Mouse (Mus musculus): Measurements from ENCODE around the gene Syn3. TPM values are rescaled to one million over a fixed set of nuclear protein-coding genes. Genes with fewer than 3 reads are reported as not detected.
A peak's percentile ranks its signal among the peaks of the same experiment; 100 is the strongest.

The Syn3 gene
- polyA plus RNA-seq, 1 experiment: 0.75 TPM

DNA sequence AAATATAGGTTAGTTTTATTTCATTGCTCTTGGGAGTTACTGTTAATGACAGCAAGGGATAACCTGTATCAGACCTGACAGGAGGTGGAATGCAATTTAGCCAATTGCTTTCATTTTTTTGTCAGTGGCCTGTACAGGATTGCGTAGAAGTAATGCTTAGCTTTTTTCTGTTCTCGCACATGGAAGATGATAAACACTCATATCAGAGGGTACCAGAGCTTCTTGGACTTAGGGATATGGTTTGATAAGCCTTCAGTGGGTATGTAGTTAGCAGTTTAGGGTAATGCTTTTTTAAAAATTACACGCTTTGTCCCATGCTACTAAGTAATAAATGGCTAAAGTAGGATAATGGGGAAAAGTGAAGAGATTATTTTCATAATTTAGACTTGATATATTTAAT lies 472.3 kb downstream of the Syn3 start:
- peaks cover 27% of the 10 kb centered on the region for H3K36me3 ChIP-seq (ENCODE audit: control insufficient read depth, insufficient read depth, low read length)
- no peak overlapping the region for H3K4me3 ChIP-seq (ENCODE audit: low read depth, low read length)
- 97% methylated on average over 3 of the region's 3 CpGs for whole genome bisulfite sequencing
- no peaks in the 10 kb centered on the region for H3K4me1 ChIP-seq (ENCODE audit: control insufficient read depth, insufficient read depth, insufficient read length, low read length)
- no peaks in the 10 kb centered on the region for H3K27me3 ChIP-seq (ENCODE audit: control insufficient read depth, insufficient read depth, low read length)
- no peak overlapping the region for H3K27ac ChIP-seq (ENCODE audit: insufficient read depth, low read depth, low read length)
- no peak for TF ChIP-seq POLR2A (IDR thresholded peaks at IDR 0.05; ENCODE audit: low read depth, low read length)
- no peak for TF ChIP-seq CTCF (IDR thresholded peaks at IDR 0.05; ENCODE audit: extremely low read depth, insufficient read length, insufficient replicate concordance, low read depth, low read length)

DNA sequence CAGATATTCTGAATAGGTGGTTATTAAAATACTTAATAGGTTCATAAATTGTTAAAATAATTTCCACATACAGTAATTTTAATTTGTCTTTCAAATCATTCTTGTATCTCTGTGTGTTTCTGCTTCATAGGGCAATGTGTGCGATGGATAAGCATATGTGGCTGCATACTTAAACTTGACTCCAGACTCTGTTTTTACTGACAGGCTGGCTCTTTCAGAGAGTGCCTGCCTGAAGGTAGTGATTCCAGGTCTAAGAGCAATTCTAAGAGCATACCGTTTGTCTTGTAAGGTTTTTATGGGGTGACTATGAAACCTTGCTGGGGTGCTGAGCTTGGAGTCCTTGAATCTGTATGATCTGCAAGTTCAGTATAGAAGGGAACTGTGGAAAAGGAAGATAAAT lies 472.8 kb downstream of the Syn3 start:
- no peaks in the 10 kb centered on the region for H3K4me1 ChIP-seq (ENCODE audit: control insufficient read depth, insufficient read depth, insufficient read length, low read length)
- H3K4me3 ChIP-seq (ENCODE audit: low read depth, low read length): no peak overlapping the region
- H3K27me3 ChIP-seq (ENCODE audit: control insufficient read depth, insufficient read depth, low read length): no peaks in the 10 kb centered on the region
- peaks cover 22% of the 10 kb centered on the region for H3K36me3 ChIP-seq (ENCODE audit: control insufficient read depth, insufficient read depth, low read length)
- no peak overlapping the region for H3K27ac ChIP-seq (ENCODE audit: insufficient read depth, low read depth, low read length)
- TF ChIP-seq POLR2A (IDR thresholded peaks at IDR 0.05; ENCODE audit: low read depth, low read length) (no peak), CTCF (IDR thresholded peaks at IDR 0.05; ENCODE audit: extremely low read depth, insufficient read length, insufficient replicate concordance, low read depth, low read length) (no peak)
- 79% methylated on average over 2 of the region's 2 CpGs for WGBS

DNA sequence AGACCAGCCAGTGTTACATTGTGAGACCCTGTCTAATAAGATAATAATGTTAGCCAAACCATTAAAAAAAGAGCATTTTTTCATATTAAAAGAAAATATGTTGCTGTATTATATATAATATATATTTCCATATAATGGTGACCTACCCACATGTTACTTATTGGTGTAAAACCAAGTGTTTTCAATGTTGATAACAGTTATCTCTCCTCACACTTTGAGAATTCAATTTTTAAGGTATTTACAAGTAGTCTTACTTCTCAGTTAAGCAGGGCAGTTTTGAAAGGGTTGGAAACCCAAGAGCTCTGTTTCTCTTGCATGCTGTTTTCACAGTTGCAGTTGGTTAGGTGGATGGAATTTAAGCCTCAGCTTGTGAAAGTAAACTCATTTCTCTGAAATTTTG lies 475.5 kb downstream of the Syn3 start:
- TF ChIP-seq POLR2A (IDR thresholded peaks at IDR 0.05; ENCODE audit: low read depth, low read length): no peak
- no peak for TF ChIP-seq CTCF (IDR thresholded peaks at IDR 0.05; ENCODE audit: extremely low read depth, insufficient read length, insufficient replicate concordance, low read depth, low read length)
- Histone ChIP-seq H3K27me3 (ENCODE audit: control insufficient read depth, insufficient read depth, low read length) (no peaks in the 10 kb centered on the region), H3K36me3 (ENCODE audit: control insufficient read depth, insufficient read depth, low read length) (peaks cover 7% of the 10 kb centered on the region; the same call in 1 of the 2 replicates), H3K4me3 (ENCODE audit: low read depth, low read length) (no peak overlapping the region), H3K27ac (ENCODE audit: insufficient read depth, low read depth, low read length) (no peak overlapping the region), H3K4me1 (ENCODE audit: control insufficient read depth, insufficient read depth, insufficient read length, low read length) (no peaks in the 10 kb centered on the region)

DNA sequence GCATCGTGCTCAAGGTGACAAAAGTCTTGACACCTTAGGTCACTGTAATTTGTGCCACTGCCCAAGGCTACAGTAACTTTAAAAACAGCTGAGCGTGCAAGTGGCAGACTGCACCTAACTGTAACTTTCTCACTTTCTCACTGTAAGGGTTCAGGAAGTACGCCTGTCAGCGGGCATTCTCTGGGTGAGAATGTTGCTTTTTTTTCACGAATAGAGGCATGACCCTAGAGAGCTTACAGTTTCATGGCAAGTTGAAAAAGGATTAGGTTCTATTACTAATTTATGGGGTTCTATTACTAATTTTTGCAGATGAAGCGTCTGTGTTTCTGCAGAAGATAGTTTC lies 476.3 kb downstream of the Syn3 start:
- peak overlapping the region; percentile 87 for H3K27ac ChIP-seq (ENCODE audit: insufficient read depth, low read depth, low read length)
- H3K4me3 ChIP-seq (ENCODE audit: low read depth, low read length): peak overlapping the region; percentile 83
- 2% methylated on average over 6 of the region's 6 CpGs for WGBS
- H3K27me3 ChIP-seq (ENCODE audit: control insufficient read depth, insufficient read depth, low read length): no peaks in the 10 kb centered on the region
- no peak for TF ChIP-seq CTCF (IDR thresholded peaks at IDR 0.05; ENCODE audit: extremely low read depth, insufficient read length, insufficient replicate concordance, low read depth, low read length)
- TF ChIP-seq POLR2A (IDR thresholded peaks at IDR 0.05; ENCODE audit: low read depth, low read length): no peak
- H3K4me1 ChIP-seq (ENCODE audit: control insufficient read depth, insufficient read depth, insufficient read length, low read length): no peaks in the 10 kb centered on the region
- H3K36me3 ChIP-seq (ENCODE audit: control insufficient read depth, insufficient read depth, low read length): peaks cover 7% of the 10 kb centered on the region; the same call in 1 of the 2 replicates

DNA sequence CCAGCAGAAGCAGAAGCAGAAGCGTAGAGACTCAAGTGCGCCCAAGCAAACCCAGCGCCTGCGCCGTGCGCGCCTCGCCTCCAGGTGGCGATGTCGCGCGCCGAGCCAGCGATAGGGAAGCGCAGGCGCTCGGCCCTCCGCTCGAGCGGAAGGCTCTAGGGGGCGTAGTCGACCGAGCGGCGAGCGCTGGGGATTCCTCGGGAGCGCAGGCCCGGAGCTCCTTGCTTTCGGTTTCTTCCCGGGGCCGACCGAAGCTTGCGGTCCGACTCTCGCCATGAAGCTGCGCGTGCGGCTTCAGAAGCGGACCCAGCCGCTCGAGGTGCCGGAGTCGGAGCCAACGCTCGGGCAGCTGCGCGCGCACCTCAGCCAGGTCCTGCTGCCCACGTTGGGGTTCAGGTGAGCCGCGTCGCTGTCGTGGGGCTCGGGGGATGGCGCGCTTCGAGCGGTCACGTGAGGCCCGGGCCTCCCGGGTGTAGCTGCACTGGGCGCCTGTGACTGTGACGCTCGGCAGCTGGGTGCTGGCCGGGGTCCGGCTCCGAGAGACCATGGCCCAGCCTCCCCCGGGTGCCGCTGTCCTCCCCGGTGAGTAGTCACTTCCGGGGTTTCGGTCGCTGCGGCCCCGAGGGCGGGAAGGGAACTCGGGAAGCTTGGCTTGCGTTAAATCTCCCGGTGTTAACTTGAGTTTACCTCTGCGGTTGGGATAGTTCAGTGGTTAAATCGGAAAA lies 476.8 kb downstream of the Syn3 start, which contains the start of gene Fbxo7:
Gene Fbxo7 (plus strand): TSS at position 224 of the 725 bp plus-strand sequence.
- WGBS: under 1% methylated on average over 82 of the region's 82 CpGs
- TF ChIP-seq CTCF (IDR thresholded peaks at IDR 0.05; ENCODE audit: extremely low read depth, insufficient read length, insufficient replicate concordance, low read depth, low read length): peak; percentile 92
- TF ChIP-seq POLR2A (IDR thresholded peaks at IDR 0.05; ENCODE audit: low read depth, low read length): peak; percentile 76; the same call in 1 of the 2 replicates
- Histone ChIP-seq H3K4me1 (ENCODE audit: control insufficient read depth, insufficient read depth, insufficient read length, low read length) (no peaks in the 10 kb centered on the region), H3K27me3 (ENCODE audit: control insufficient read depth, insufficient read depth, low read length) (no peaks in the 10 kb centered on the region), H3K36me3 (ENCODE audit: control insufficient read depth, insufficient read depth, low read length) (peaks cover 5% of the 10 kb centered on the region; the same call in 1 of the 2 replicates), H3K27ac (ENCODE audit: insufficient read depth, low read depth, low read length) (peak within 1 kb of the TSS; percentile 87), H3K4me3 (ENCODE audit: low read depth, low read length) (peak within 1 kb of the TSS; percentile 83)

DNA sequence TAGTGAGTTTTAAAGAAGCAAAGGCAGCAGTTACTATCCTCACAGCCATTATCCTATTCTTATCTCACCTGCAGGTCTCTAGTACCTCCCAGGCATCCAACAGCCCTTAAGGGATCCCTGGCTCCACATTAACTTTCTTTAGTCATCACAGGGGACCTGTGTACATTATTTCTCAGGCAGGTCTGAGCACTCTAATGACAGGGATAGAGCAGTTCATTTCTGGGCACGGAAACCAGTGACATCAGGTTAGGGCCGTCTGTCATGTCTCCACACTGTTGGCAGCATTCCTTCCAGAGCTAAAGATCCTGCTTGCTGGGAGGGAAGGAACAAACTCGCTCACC lies 477.3 kb downstream of the Syn3 start:
- 1% methylated on average over 3 of the region's 3 CpGs for WGBS
- H3K4me1 ChIP-seq (ENCODE audit: control insufficient read depth, insufficient read depth, insufficient read length, low read length): no peaks in the 10 kb centered on the region
- peak overlapping the region; percentile 83 for H3K4me3 ChIP-seq (ENCODE audit: low read depth, low read length)
- TF ChIP-seq POLR2A (IDR thresholded peaks at IDR 0.05; ENCODE audit: low read depth, low read length) (no peak), CTCF (IDR thresholded peaks at IDR 0.05; ENCODE audit: extremely low read depth, insufficient read length, insufficient replicate concordance, low read depth, low read length) (no peak)
- peaks cover 5% of the 10 kb centered on the region; the same call in 1 of the 2 replicates for H3K36me3 ChIP-seq (ENCODE audit: control insufficient read depth, insufficient read depth, low read length)
- no peak overlapping the region for H3K27ac ChIP-seq (ENCODE audit: insufficient read depth, low read depth, low read length)
- H3K27me3 ChIP-seq (ENCODE audit: control insufficient read depth, insufficient read depth, low read length): no peaks in the 10 kb centered on the region

DNA sequence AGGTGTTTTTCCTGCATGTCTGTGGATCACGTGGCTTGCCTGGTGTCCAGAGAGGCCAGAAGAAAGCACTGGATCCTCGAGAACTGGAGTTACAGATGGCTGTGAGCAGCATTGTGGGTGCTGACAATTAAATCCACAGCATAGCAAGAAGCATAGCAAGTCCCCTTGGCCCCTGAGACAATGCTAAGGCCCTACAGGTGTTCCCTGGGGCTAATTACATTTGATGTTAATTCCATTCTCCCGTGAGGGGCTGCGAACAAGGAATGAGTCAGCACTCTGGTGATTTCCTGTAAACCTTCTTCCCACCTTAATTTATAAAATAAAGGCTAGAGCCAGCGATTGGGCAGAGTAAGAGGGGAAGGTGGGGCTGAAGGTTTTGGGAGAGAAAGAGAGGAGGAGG lies 479.9 kb downstream of the Syn3 start:
- Histone ChIP-seq H3K4me1 (ENCODE audit: control insufficient read depth, insufficient read depth, insufficient read length, low read length) (no peaks in the 10 kb centered on the region), H3K4me3 (ENCODE audit: low read depth, low read length) (no peak overlapping the region), H3K27me3 (ENCODE audit: control insufficient read depth, insufficient read depth, low read length) (no peaks in the 10 kb centered on the region), H3K36me3 (ENCODE audit: control insufficient read depth, insufficient read depth, low read length) (no peaks in the 10 kb centered on the region), H3K27ac (ENCODE audit: insufficient read depth, low read depth, low read length) (no peak overlapping the region)
- 65% methylated on average over 5 of the region's 5 CpGs for WGBS
- no peak for TF ChIP-seq POLR2A (IDR thresholded peaks at IDR 0.05; ENCODE audit: low read depth, low read length)
- no peak for TF ChIP-seq CTCF (IDR thresholded peaks at IDR 0.05; ENCODE audit: extremely low read depth, insufficient read length, insufficient replicate concordance, low read depth, low read length)

All from small intestine, adult 2 months (tissue).